Mouse (Mus musculus): Measurements from ENCODE around the gene Btbd9. TPM values are rescaled to one million over a fixed set of nuclear protein-coding genes. Genes with fewer than 3 reads are reported as not detected.

Btbd9 gene
- polyA plus RNA-seq, 1 experiment from 2014 or later: 57.3 TPM

- 53% methylated on average over 5 of the region's 5 CpGs for WGBS
- no peaks in the 10 kb centered on the region for H3K27me3 ChIP-seq
- H3K36me3 ChIP-seq: no peaks in the 10 kb centered on the region
- no peak overlapping the region for H3K27ac ChIP-seq
- no peaks in the 10 kb centered on the region for H3K9me3 ChIP-seq
- peaks cover 6% of the 10 kb centered on the region for H3K4me1 ChIP-seq
- H3K9ac ChIP-seq: no peak overlapping the region
- ATAC-seq (ENCODE audit: borderline replicate concordance, extremely low read depth, low FRiP score, low TSS enrichment): no peak
- H3K4me3 ChIP-seq: no peak overlapping the region
- no peak overlapping the region for H3K4me2 ChIP-seq
Observed at GRCm38 (mm10) chr17:30187581-30187980, 388.7 kb downstream of the Btbd9 start.

DNA sequence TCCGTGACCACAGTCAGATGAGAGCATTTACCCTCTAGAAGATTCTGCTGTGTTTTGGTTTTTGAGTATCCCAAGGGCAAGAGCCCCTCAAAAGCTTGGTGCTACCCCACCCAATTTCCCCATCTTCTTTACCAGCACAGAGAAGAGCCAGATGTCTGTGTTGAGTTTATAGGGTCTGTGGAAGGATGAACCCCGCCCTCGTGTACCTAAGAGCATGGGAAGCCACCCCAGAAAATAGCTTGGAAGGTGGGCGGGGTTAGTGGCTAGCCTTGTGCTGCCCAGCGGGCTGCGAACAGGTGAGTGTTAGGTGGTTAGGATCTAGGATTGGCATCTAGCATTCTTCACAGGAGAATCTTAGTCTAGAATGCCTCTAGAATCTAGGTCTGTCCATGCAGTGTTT is 389.1 kb downstream of the Btbd9 start:
- Histone ChIP-seq H3K9ac (no peak overlapping the region), H3K27me3 (no peaks in the 10 kb centered on the region), H3K4me2 (no peak overlapping the region), H3K4me1 (peaks cover 6% of the 10 kb centered on the region), H3K4me3 (no peak overlapping the region), H3K9me3 (no peaks in the 10 kb centered on the region), H3K36me3 (no peaks in the 10 kb centered on the region), H3K27ac (no peak overlapping the region)
- 89% methylated on average over 6 of the region's 6 CpGs for WGBS
- no peak for ATAC-seq (ENCODE audit: borderline replicate concordance, extremely low read depth, low FRiP score, low TSS enrichment)

- Histone ChIP-seq H3K27ac (no peak overlapping the region), H3K4me2 (no peak overlapping the region), H3K4me3 (no peak overlapping the region), H3K36me3 (no peaks in the 10 kb centered on the region), H3K4me1 (peaks cover 9% of the 10 kb centered on the region), H3K9me3 (no peaks in the 10 kb centered on the region), H3K27me3 (no peaks in the 10 kb centered on the region), H3K9ac (no peak overlapping the region)
- ATAC-seq (ENCODE audit: borderline replicate concordance, extremely low read depth, low FRiP score, low TSS enrichment): no peak
- WGBS: 90% methylated on average over 6 of the region's 6 CpGs
Observed at GRCm38 (mm10) chr17:30183561-30183960, 392.7 kb downstream of the Btbd9 start.

DNA sequence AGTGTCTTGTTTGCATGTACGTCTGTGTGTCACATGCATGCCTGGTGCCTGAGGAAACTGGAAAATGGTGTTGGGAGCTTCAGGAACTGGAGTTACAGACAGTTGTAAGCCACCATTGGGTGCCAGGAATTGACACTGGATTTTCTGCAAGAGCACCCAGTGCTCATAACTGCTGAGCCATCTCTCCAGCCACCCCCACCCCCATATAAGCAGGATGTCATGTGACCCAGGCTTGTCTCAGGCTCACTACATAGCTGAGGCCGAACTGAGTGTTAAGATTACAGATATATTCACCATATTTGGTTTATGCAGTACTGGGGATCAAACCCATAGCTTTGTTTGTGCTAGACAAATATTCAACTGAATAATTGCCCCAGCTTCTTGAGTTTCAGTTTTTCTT is 394.2 kb downstream of the Btbd9 start:
- Histone ChIP-seq H3K4me1 (peaks cover 2% of the 10 kb centered on the region; the same call in 1 of the 2 replicates), H3K9ac (no peak overlapping the region), H3K27me3 (no peaks in the 10 kb centered on the region), H3K4me3 (no peak overlapping the region), H3K9me3 (no peaks in the 10 kb centered on the region), H3K36me3 (peaks cover 2% of the 10 kb centered on the region; the same call in 1 of the 2 replicates), H3K4me2 (no peak overlapping the region), H3K27ac (no peak overlapping the region)
- no peak for ATAC-seq (ENCODE audit: borderline replicate concordance, extremely low read depth, low FRiP score, low TSS enrichment)
- 69% methylated on average over 2 of the region's 2 CpGs for WGBS

DNA sequence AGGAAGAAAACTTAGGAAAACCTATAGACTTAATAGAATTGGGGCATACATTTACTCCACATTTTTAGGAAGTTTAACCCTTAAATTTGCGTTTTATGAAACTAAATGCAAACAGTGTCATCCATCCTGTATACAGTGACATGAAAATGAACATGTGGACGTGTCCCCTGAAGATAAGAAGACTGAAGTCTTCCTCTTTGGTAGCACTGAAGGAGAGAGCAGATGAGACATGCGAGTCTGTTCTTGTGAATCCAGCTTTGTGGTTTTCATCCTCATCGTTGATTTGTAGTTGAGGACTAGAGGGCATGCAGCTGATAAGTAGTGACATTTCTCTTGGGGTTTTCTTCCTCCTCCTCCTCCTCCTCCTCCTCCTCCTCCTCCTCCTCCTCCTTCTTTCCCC is 394.7 kb downstream of the Btbd9 start:
- no peak for ATAC-seq (ENCODE audit: borderline replicate concordance, extremely low read depth, low FRiP score, low TSS enrichment)
- WGBS: 71% methylated on average over 4 of the region's 4 CpGs
- no peak overlapping the region for H3K9ac ChIP-seq
- no peak overlapping the region for H3K4me3 ChIP-seq
- H3K4me1 ChIP-seq: peaks cover 2% of the 10 kb centered on the region; the same call in 1 of the 2 replicates
- no peaks in the 10 kb centered on the region for H3K9me3 ChIP-seq
- peaks cover 2% of the 10 kb centered on the region; the same call in 1 of the 2 replicates for H3K36me3 ChIP-seq
- H3K27me3 ChIP-seq: no peaks in the 10 kb centered on the region
- no peak overlapping the region for H3K27ac ChIP-seq
- H3K4me2 ChIP-seq: no peak overlapping the region

DNA sequence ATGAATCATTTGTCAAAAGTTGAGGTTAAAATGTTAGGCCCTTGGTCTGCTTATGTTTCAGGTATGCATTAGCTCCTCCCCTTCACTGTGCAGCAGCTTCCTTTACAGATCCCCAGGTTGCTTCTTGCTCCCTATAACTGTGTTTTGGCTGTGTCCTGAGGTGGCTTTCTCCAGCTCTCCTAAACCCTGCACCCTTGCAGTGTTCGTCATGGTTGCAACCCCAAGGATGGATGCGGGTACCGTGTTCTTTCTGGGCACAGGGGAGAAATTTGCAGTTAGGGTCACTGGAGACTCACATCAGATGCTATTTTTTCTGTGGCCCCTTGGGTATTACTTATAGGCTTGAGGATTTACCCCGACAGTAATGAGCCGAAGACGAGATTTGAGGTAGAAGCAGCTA is 396.1 kb downstream of the Btbd9 start:
- peaks cover 2% of the 10 kb centered on the region; the same call in 1 of the 2 replicates for H3K36me3 ChIP-seq
- WGBS: 89% methylated on average over 6 of the region's 6 CpGs

GRCm38 (mm10) chr17:30178402-30178801 is 397.9 kb downstream of the Btbd9 start:
- ATAC-seq (ENCODE audit: borderline replicate concordance, extremely low read depth, low FRiP score, low TSS enrichment): no peak
- H3K9ac ChIP-seq: no peak overlapping the region

More for the DNA sequence above, 396.1 kb downstream of the Btbd9 start:
- H3K4me3 ChIP-seq: no peak overlapping the region
- no peaks in the 10 kb centered on the region for H3K9me3 ChIP-seq
- H3K27me3 ChIP-seq: no peaks in the 10 kb centered on the region
- ATAC-seq (ENCODE audit: borderline replicate concordance, extremely low read depth, low FRiP score, low TSS enrichment): no peak
- H3K27ac ChIP-seq: no peak overlapping the region
- H3K4me2 ChIP-seq: no peak overlapping the region
- no peak overlapping the region for H3K9ac ChIP-seq
- peaks cover 2% of the 10 kb centered on the region; the same call in 1 of the 2 replicates for H3K4me1 ChIP-seq

GRCm38 (mm10) chr17:30177435-30177834 is 398.9 kb downstream of the Btbd9 start:
- H3K27me3 ChIP-seq: no peaks in the 10 kb centered on the region
- no peak overlapping the region for H3K27ac ChIP-seq
- H3K4me3 ChIP-seq: no peak overlapping the region
- peaks cover 2% of the 10 kb centered on the region; the same call in 1 of the 2 replicates for H3K4me1 ChIP-seq
- no peak for ATAC-seq (ENCODE audit: borderline replicate concordance, extremely low read depth, low FRiP score, low TSS enrichment)
- WGBS: 77% methylated on average over 4 of the region's 4 CpGs
- H3K4me2 ChIP-seq: no peak overlapping the region
- H3K9ac ChIP-seq: no peak overlapping the region
- no peaks in the 10 kb centered on the region for H3K9me3 ChIP-seq
- H3K36me3 ChIP-seq: peaks cover 2% of the 10 kb centered on the region; the same call in 1 of the 2 replicates

More at GRCm38 (mm10) chr17:30178402-30178801, 397.9 kb downstream of the Btbd9 start:
- Histone ChIP-seq H3K27ac (no peak overlapping the region), H3K4me2 (no peak overlapping the region), H3K4me1 (peaks cover 2% of the 10 kb centered on the region; the same call in 1 of the 2 replicates), H3K9me3 (no peaks in the 10 kb centered on the region), H3K4me3 (no peak overlapping the region), H3K36me3 (peaks cover 2% of the 10 kb centered on the region; the same call in 1 of the 2 replicates), H3K27me3 (no peaks in the 10 kb centered on the region)
- WGBS: 87% methylated on average over 1 of the region's 1 CpGs

Other genes with a start within 250 kb of the Btbd9 start
- 5.7 and 6.1 TPM in 2 replicates for gene Dnah8, start 47.9 kb upstream of the Btbd9 start, polyA plus RNA-seq (2015; fragmentation: Nextera tagmentation; extraction: Ambion mirVana)
- gene Glo1, start 50.4 kb upstream of the Btbd9 start, polyA plus RNA-seq (2015; fragmentation: Nextera tagmentation; extraction: Ambion mirVana): 219 and 220 TPM in 2 replicates